Mouse (Mus musculus): ENCODE data around the gene Oas1c. TPM values are rescaled to one million over a fixed set of nuclear protein-coding genes. Genes with fewer than 3 reads are reported as not detected.

Gene Oas1c
- polyA plus RNA-seq, 1 experiment from 2014 or later: 0.46 TPM

DNA sequence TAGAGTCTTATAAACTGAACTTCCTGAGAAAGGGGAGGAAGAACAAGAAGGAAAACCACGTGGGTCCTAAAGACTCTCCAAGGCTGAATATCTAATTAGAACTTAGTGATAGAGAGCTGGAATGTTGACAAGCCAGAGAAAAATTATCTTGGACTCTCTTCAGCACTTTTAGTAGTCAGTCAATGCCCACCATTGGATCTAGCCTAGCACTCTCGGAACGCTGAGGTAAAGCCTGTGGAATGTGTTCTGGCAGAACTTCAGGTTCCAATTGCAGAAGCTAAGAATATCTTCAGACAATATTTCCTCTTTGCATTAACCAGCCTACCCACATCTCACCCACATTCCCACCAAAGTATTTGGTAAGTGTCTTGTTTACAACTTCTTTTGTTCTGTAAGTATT is 32.4 kb downstream of the Oas1c start:
- Histone ChIP-seq H3K4me3 (no peak overlapping the region), H3K4me2 (no peak overlapping the region), H3K9ac (no peak overlapping the region), H3K4me1 (peaks cover 8% of the 10 kb centered on the region), H3K9me3 (no peaks in the 10 kb centered on the region), H3K27ac (no peak overlapping the region), H3K36me3 (no peaks in the 10 kb centered on the region), H3K27me3 (no peaks in the 10 kb centered on the region)
- no peak for ATAC-seq (ENCODE audit: insufficient number of reproducible peaks, insufficient read depth, low FRiP score, low TSS enrichment, low read depth)
- 43% methylated on average over 3 of the region's 3 CpGs for WGBS

DNA sequence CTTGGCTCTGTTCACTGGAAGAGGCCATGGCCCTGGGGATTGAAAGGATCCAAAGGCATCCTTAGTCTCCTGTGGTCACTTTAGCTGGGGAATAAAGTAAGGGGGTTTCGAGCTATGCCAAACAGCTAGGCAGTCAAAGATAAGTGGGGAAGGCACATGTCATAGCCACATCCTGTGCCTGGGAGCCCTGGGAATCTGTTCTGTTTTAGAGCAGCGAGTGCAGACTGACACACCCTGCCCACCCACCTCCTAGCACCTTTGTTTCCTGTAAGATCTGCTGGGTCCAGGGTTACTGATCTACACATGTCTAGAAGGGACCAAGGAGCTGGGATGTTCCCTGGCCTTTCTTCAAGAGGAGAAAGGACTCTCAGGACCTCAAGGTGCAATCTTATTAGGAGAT is 33.4 kb downstream of the Oas1c start:
- Histone ChIP-seq H3K27ac (no peak overlapping the region), H3K4me1 (peaks cover 8% of the 10 kb centered on the region), H3K27me3 (no peaks in the 10 kb centered on the region), H3K4me3 (no peak overlapping the region), H3K9me3 (no peaks in the 10 kb centered on the region), H3K4me2 (no peak overlapping the region), H3K36me3 (no peaks in the 10 kb centered on the region), H3K9ac (no peak overlapping the region)
- WGBS: 67% methylated on average over 2 of the region's 2 CpGs
- no peak for ATAC-seq (ENCODE audit: insufficient number of reproducible peaks, insufficient read depth, low FRiP score, low TSS enrichment, low read depth)

DNA sequence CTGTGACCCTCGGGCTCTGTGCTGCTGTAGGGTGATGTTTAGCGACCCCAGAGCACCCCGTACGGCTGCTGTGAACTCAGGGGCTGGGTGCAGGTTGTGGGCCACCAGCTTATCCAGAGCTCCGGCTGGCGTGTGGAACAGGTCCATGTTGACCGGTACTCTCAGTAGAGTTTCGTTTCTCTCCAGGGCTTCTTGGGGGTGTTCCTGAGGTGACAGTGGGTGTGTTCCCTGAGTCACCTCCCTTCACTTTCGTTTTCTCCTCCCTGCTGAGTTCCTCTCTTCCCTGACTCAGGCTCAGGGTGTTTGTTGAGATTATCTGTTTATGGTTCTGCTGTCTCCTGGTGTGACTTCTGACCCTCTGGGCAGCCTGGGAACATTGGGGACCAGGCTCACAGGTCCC is 34.8 kb downstream of the Oas1c start, which contains the start of gene Oas3:
Gene Oas3 (minus strand): TSS at position 184 of the 400 bp plus-strand sequence.
- no peak within 1 kb of the TSS for H3K27ac ChIP-seq
- H3K27me3 ChIP-seq: no peaks in the 10 kb centered on the region
- no peak for ATAC-seq (ENCODE audit: insufficient number of reproducible peaks, insufficient read depth, low FRiP score, low TSS enrichment, low read depth)
- H3K9me3 ChIP-seq: no peaks in the 10 kb centered on the region
- H3K9ac ChIP-seq: no peak within 1 kb of the TSS
- no peak within 1 kb of the TSS for H3K4me2 ChIP-seq
- peaks cover 8% of the 10 kb centered on the region for H3K4me1 ChIP-seq
- 79% methylated on average over 9 of the region's 9 CpGs for WGBS
- H3K36me3 ChIP-seq: no peaks in the 10 kb centered on the region
- no peak within 1 kb of the TSS for H3K4me3 ChIP-seq

DNA sequence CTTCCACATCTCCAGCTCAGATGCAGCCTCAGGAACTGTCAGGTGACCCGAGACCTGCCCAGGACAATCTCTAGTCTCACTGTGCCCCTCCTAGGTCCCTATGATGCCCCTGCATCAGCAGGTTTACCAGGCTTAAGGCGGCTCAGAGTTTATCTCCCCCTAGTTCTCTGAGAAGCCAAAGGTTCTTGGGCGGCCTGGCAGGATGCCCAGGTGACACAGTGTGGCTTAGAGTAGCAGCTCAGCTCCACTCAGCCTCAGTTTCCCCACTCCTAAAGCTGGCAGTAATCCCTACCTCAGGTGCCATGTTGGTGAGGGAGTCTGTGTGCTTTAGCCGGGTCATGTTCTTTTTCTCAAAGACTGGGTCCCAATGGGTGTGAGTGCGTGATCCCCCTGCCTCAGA is 35.5 kb downstream of the Oas1c start:
- Histone ChIP-seq H3K27ac (no peak overlapping the region), H3K36me3 (no peaks in the 10 kb centered on the region), H3K9me3 (no peaks in the 10 kb centered on the region), H3K27me3 (no peaks in the 10 kb centered on the region), H3K4me3 (no peak overlapping the region), H3K9ac (no peak overlapping the region), H3K4me1 (peaks cover 8% of the 10 kb centered on the region), H3K4me2 (no peak overlapping the region)
- ATAC-seq (ENCODE audit: insufficient number of reproducible peaks, insufficient read depth, low FRiP score, low TSS enrichment, low read depth): no peak
- WGBS: 79% methylated on average over 5 of the region's 5 CpGs

DNA sequence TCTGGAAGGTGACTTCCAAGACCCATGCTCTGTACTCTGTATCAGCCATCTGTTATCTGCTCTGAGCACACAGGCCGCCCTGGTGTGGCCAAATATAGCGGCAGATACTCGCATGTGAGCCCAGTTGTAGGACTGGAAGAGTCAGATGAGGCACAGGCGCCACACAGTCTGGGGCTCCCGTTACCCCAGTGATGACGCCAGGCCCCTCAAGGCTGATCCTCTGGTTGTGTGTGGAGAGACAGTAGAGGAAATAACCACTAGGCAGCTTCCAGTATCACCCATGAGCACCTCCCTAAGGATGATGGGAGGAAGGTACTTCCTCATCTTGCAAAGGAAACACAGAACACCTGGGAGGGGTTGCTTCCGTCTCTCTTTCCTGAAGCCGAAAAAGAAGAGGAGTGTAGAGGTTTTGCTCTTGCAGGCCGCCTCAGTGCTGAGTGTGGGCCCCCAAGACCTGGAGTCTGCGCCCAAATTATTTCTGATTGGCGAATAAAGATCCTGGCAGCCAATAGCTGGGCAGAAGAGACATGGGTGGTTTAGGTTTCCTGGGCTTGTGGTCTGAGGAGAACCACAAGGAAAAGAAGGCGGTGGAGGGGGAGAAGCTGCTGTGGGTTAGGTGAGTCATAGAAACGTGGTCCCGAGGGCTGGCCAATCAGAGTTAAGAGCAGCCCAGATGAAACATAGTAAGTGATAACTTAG is 36.9 kb downstream of the Oas1c start:
- no peak; the same call in 1 of the 2 replicates for ATAC-seq (ENCODE audit: insufficient number of reproducible peaks, insufficient read depth, low FRiP score, low TSS enrichment, low read depth)
- H3K9ac ChIP-seq: no peak overlapping the region
- H3K36me3 ChIP-seq: no peaks in the 10 kb centered on the region
- no peak overlapping the region for H3K27ac ChIP-seq
- H3K9me3 ChIP-seq: no peaks in the 10 kb centered on the region
- peaks cover 8% of the 10 kb centered on the region for H3K4me1 ChIP-seq
- 69% methylated on average over 14 of the region's 14 CpGs for WGBS
- no peak overlapping the region for H3K4me2 ChIP-seq
- 0 out of 2 replicates have a peak, but pooled peaks cover 3% of the 10 kb centered on the region for H3K27me3 ChIP-seq
- H3K4me3 ChIP-seq: no peak overlapping the region

DNA sequence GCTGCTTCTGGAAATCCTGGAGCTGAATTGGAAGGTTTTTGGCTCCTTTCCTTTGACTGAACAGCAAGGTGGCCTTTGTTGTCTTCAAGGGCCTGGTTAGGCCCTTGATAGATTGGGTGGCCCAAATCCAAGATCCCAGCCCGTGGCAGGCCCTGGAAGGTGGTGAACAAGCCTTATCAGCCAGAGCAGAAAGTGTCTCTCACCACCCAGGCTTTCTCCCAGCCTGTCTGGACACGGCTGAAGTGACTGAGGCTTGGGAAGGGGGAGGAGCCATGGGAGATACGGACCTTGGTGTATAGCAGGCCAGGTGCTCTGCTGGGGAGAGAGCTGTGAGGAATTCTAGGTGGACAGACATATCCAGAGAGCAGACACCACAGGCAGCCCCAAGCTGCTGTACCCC is 42.9 kb downstream of the Oas1c start:
- Histone ChIP-seq H3K9ac (no peak overlapping the region), H3K27me3 (0 out of 2 replicates have a peak, but pooled peaks cover 3% of the 10 kb centered on the region), H3K27ac (no peak overlapping the region), H3K4me1 (no peaks in the 10 kb centered on the region), H3K4me3 (no peak overlapping the region), H3K4me2 (no peak overlapping the region), H3K36me3 (no peaks in the 10 kb centered on the region), H3K9me3 (no peaks in the 10 kb centered on the region)
- no peak for ATAC-seq (ENCODE audit: insufficient number of reproducible peaks, insufficient read depth, low FRiP score, low TSS enrichment, low read depth)
- WGBS: 63% methylated on average over 3 of the region's 3 CpGs

DNA sequence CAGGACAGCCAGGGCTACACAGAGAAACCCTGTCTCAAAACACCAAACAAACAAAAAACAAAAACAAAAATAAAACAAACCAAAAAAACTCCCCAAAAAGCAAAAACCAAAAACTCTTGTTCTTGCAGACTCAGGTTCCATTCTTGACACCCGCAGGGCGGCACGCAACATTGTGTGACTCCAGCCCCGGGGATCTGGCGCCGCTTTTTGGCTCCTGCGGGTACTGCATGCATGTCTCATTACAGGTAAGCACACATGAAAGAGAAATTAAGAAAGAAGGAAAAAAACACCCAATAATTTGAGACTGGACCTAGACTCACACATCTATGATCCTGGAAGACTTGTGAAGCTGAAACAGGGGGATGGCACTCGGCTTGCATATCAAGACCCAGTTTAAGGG is 47.3 kb downstream of the Oas1c start:
- peaks cover 6% of the 10 kb centered on the region; the same call in 1 of the 2 replicates for H3K27me3 ChIP-seq
- H3K36me3 ChIP-seq: no peaks in the 10 kb centered on the region
- no peak overlapping the region for H3K4me2 ChIP-seq
- no peak overlapping the region for H3K9ac ChIP-seq
- no peak overlapping the region for H3K27ac ChIP-seq
- ATAC-seq (ENCODE audit: insufficient number of reproducible peaks, insufficient read depth, low FRiP score, low TSS enrichment, low read depth): no peak
- no peak overlapping the region for H3K4me3 ChIP-seq
- WGBS: 67% methylated on average over 8 of the region's 8 CpGs
- H3K4me1 ChIP-seq: no peaks in the 10 kb centered on the region
- no peaks in the 10 kb centered on the region for H3K9me3 ChIP-seq

DNA sequence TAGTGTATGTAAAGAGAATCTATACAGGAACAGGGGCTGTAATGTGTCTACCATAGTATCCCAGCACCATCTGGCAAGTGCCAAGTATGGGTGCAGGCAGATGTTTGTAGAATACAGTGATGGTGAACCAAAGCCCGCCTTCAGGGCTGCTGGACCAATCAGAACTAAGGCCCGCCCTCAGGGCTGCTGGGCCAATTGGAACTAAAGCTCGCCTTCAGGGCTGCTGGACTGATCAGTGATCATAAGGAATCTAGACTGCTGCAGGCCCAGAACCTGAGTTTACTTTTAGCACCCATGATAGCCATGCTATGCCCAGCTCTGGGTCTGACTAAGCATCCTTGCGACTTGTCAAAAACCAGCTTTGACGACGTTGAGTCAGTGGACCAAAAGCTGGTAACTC is 50.4 kb downstream of the Oas1c start:
- Histone ChIP-seq H3K27me3 (peaks cover 11% of the 10 kb centered on the region), H3K9ac (no peak overlapping the region), H3K4me1 (no peaks in the 10 kb centered on the region), H3K4me2 (no peak overlapping the region), H3K4me3 (no peak overlapping the region), H3K9me3 (no peaks in the 10 kb centered on the region), H3K36me3 (no peaks in the 10 kb centered on the region), H3K27ac (no peak overlapping the region)
- 0 out of 2 replicates have a peak, but pooled peaks have one; percentile 10 for ATAC-seq (ENCODE audit: insufficient number of reproducible peaks, insufficient read depth, low FRiP score, low TSS enrichment, low read depth)
- 18% methylated on average over 6 of the region's 6 CpGs for WGBS

DNA sequence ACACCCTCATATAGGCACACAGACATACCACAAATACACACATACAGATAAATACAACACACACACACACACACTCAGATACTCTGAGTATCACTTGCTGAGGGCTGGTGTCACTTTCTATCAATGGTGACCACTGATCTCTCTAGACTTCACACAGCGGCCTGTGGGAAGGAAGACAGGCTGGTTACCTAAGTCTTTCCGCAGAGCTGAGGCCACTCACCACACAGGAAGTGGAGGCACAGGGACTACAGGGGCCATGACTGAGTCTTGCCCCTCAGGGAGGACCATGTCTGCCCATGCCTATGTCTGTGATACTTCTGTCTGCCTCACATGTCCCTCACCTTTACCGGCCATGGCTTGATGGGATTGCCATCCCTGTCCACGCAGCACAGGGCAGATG is 58.1 kb downstream of the Oas1c start:
- no peak overlapping the region for H3K27ac ChIP-seq
- 85% methylated on average over 4 of the region's 4 CpGs for WGBS
- peaks cover 5% of the 10 kb centered on the region; the same call in 1 of the 2 replicates for H3K27me3 ChIP-seq
- no peaks in the 10 kb centered on the region for H3K4me1 ChIP-seq
- H3K4me2 ChIP-seq: no peak overlapping the region
- no peak overlapping the region for H3K9ac ChIP-seq
- no peaks in the 10 kb centered on the region for H3K36me3 ChIP-seq
- ATAC-seq (ENCODE audit: insufficient number of reproducible peaks, insufficient read depth, low FRiP score, low TSS enrichment, low read depth): no peak
- no peaks in the 10 kb centered on the region for H3K9me3 ChIP-seq
- H3K4me3 ChIP-seq: no peak overlapping the region

DNA sequence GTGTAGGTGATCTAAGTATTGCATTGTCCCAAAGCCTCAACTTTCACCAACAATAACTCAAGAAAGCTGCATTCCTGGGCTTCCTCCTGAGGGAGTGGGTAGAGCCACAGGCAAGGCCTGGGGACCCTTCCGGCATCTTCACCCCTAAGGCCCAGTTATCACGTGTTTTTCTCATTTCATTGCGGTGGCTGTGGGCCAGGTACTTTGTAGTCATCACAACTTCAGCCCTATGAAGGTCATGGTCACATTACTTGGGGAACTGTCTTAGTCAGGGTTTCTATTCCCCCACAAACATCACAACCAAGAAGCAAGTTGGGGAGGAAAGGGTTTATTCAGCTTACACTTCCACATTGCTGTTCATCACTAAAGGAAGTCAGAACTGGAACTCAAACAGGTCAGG is 59.5 kb downstream of the Oas1c start:
- H3K36me3 ChIP-seq: no peaks in the 10 kb centered on the region
- H3K4me2 ChIP-seq: no peak overlapping the region
- ATAC-seq (ENCODE audit: insufficient number of reproducible peaks, insufficient read depth, low FRiP score, low TSS enrichment, low read depth): no peak
- no peak overlapping the region for H3K9ac ChIP-seq
- no peaks in the 10 kb centered on the region for H3K4me1 ChIP-seq
- no peaks in the 10 kb centered on the region for H3K9me3 ChIP-seq
- H3K27ac ChIP-seq: no peak overlapping the region
- 77% methylated on average over 3 of the region's 3 CpGs for WGBS
- H3K4me3 ChIP-seq: no peak overlapping the region
- no peaks in the 10 kb centered on the region for H3K27me3 ChIP-seq

DNA sequence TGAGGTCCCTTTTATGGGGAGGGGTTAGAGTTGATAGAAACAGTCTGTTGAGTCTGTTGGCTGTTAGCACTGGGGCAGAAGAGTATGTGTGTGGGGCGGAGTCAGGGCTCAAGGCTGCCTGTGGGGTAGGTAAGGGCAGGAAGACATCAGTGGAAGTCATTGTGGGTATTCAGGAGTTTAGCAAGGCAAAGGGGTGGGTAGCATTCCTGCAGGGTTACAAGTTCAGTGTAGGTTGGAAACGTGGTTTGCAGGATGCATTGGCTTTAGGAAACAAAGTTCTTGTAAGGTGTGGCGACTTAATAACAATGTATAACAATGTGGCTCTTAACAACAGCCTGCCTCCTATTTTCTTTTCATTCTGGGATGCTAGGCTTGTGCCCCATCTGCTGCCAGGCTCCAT is 61.1 kb downstream of the Oas1c start:
- no peak overlapping the region for H3K4me2 ChIP-seq
- no peak for ATAC-seq (ENCODE audit: insufficient number of reproducible peaks, insufficient read depth, low FRiP score, low TSS enrichment, low read depth)
- no peak overlapping the region for H3K4me3 ChIP-seq
- H3K9ac ChIP-seq: no peak overlapping the region
- no peaks in the 10 kb centered on the region for H3K27me3 ChIP-seq
- H3K36me3 ChIP-seq: no peaks in the 10 kb centered on the region
- no peaks in the 10 kb centered on the region for H3K4me1 ChIP-seq
- 65% methylated on average over 3 of the region's 3 CpGs for WGBS
- no peak overlapping the region for H3K27ac ChIP-seq
- no peaks in the 10 kb centered on the region for H3K9me3 ChIP-seq

Measured in embryonic facial prominence, embryonic 13.5 days (tissue).